Mouse (Mus musculus): ENCODE data around the gene D6Ertd527e.
"Not testable (repeated sequence)": the region's sequence is repeated elsewhere in the genome, so short reads cannot be mapped to it uniquely, and the experiment has no call there.

D6Ertd527e gene

GRCm38 (mm10) chr6:87104123-87104796, at the start of gene D6Ertd527e:
Gene D6Ertd527e (plus strand): TSS chr6:87104746.
- DNase-seq: no peak

- DNase-seq: no peak
Measured at GRCm38 (mm10) chr6:87059754-87060153, 44.8 kb upstream of the D6Ertd527e start.

GRCm38 (mm10) chr6:87063586-87063985, 41.0 kb upstream of the D6Ertd527e start:
- DNase-seq: no peak

GRCm38 (mm10) chr6:87068209-87068608, 36.3 kb upstream of the D6Ertd527e start:
- no peak for DNase-seq

GRCm38 (mm10) chr6:87069195-87069900, 35.2 kb upstream of the D6Ertd527e start:
- no peak for DNase-seq

- no peak for DNase-seq
Measured at GRCm38 (mm10) chr6:87070641-87071040, 33.9 kb upstream of the D6Ertd527e start.

- DNase-seq: no peak
Measured at GRCm38 (mm10) chr6:87072759-87073158, 31.8 kb upstream of the D6Ertd527e start.

- peak; percentile 49 to 56 for DNase-seq
Measured at GRCm38 (mm10) chr6:87075092-87075685, 29.4 kb upstream of the D6Ertd527e start.

GRCm38 (mm10) chr6:87079457-87079856, 25.1 kb upstream of the D6Ertd527e start:
- DNase-seq: no peak

GRCm38 (mm10) chr6:87085026-87085425, 19.5 kb upstream of the D6Ertd527e start:
- DNase-seq: no peak

GRCm38 (mm10) chr6:87088356-87088755, 16.2 kb upstream of the D6Ertd527e start:
- DNase-seq: no peak

- DNase-seq: no peak
Measured at GRCm38 (mm10) chr6:87090877-87091276, 13.7 kb upstream of the D6Ertd527e start.

GRCm38 (mm10) chr6:87092476-87092875, 12.1 kb upstream of the D6Ertd527e start:
- no peak for DNase-seq

- not testable (repeated sequence) for DNase-seq
Measured at GRCm38 (mm10) chr6:87093631-87094030, 10.9 kb upstream of the D6Ertd527e start.

- DNase-seq: no peak
Measured at GRCm38 (mm10) chr6:87099261-87099660, 5.3 kb upstream of the D6Ertd527e start.

GRCm38 (mm10) chr6:87099671-87100296, 4.8 kb upstream of the D6Ertd527e start:
- DNase-seq: no peak

- no peak for DNase-seq
Measured at GRCm38 (mm10) chr6:87100297-87101020, 4.1 kb upstream of the D6Ertd527e start.

- peak; percentile 95 for DNase-seq
Measured at GRCm38 (mm10) chr6:87101281-87101954, 3.1 kb upstream of the D6Ertd527e start.

- no peak for DNase-seq
Measured at GRCm38 (mm10) chr6:87101955-87102353, 2.6 kb upstream of the D6Ertd527e start.

- no peak for DNase-seq
Measured at GRCm38 (mm10) chr6:87102421-87102911, 2.1 kb upstream of the D6Ertd527e start.

- DNase-seq: no peak
Measured at GRCm38 (mm10) chr6:87103314-87103713, 1.2 kb upstream of the D6Ertd527e start.

- no peak for DNase-seq
Measured at GRCm38 (mm10) chr6:87111493-87111892, 6.9 kb downstream of the D6Ertd527e start.
